Mouse (Mus musculus) right cerebral cortex, adult 2 months (tissue): ENCODE results near the gene Pde4d.

Experiments used
- DNase-seq, 2 experiments: peaks; one replicate each; pipeline ENCODE4 v3.0.0; 2021 to 2022; ENCODE audit warnings: low spot score in 2 of 2

The Pde4d gene

GRCm38 (mm10) chr13:109883636-109884035 is 1433.9 kb downstream of the Pde4d start:
- DNase-seq: peak in 1 of 2 experiments; percentile 14

GRCm38 (mm10) chr13:109884812-109885211 is 1435.1 kb downstream of the Pde4d start:
- DNase-seq: no peak

GRCm38 (mm10) chr13:109888293-109888692 is 1438.5 kb downstream of the Pde4d start:
- DNase-seq: no peak

GRCm38 (mm10) chr13:109891194-109891909 is 1441.6 kb downstream of the Pde4d start:
- DNase-seq: no peak

GRCm38 (mm10) chr13:109891910-109892265 is 1442.1 kb downstream of the Pde4d start:
- no peak for DNase-seq

- DNase-seq: no peak
These were observed 1450.0 kb downstream of the Pde4d start for GRCm38 (mm10) chr13:109899442-109900428.

- DNase-seq: no peak
These were observed 1452.1 kb downstream of the Pde4d start for GRCm38 (mm10) chr13:109901811-109902210.

GRCm38 (mm10) chr13:109902460-109902854 is 1452.7 kb downstream of the Pde4d start:
- DNase-seq: peak in 1 of 2 experiments; percentile 63

- DNase-seq: peak in 1 of 2 experiments; percentile 57
These were observed 1453.4 kb downstream of the Pde4d start for GRCm38 (mm10) chr13:109902855-109903763.

GRCm38 (mm10) chr13:109903764-109904510 is 1454.2 kb downstream of the Pde4d start:
- no peak for DNase-seq

GRCm38 (mm10) chr13:109906342-109906888 is 1456.7 kb downstream of the Pde4d start:
- DNase-seq: no peak

GRCm38 (mm10) chr13:109907634-109908033 is 1457.9 kb downstream of the Pde4d start:
- peak; percentile 81 to 84 for DNase-seq

- no peak for DNase-seq
These were observed 1458.6 kb downstream of the Pde4d start for GRCm38 (mm10) chr13:109908386-109908785.

- DNase-seq: no peak
These were observed 1459.4 kb downstream of the Pde4d start for GRCm38 (mm10) chr13:109909111-109909510.

GRCm38 (mm10) chr13:109910915-109911314 is 1461.2 kb downstream of the Pde4d start:
- DNase-seq: no peak

- DNase-seq: no peak
These were observed 1462.9 kb downstream of the Pde4d start for GRCm38 (mm10) chr13:109912635-109913034.

GRCm38 (mm10) chr13:109914246-109914645 is 1464.5 kb downstream of the Pde4d start:
- no peak for DNase-seq

GRCm38 (mm10) chr13:109914846-109915245 is 1465.1 kb downstream of the Pde4d start:
- DNase-seq: no peak

GRCm38 (mm10) chr13:109915501-109915900 is 1465.8 kb downstream of the Pde4d start:
- DNase-seq: no peak

- no peak for DNase-seq
These were observed 1466.2 kb downstream of the Pde4d start for GRCm38 (mm10) chr13:109915964-109916363.

- no peak for DNase-seq
These were observed 1467.8 kb downstream of the Pde4d start for GRCm38 (mm10) chr13:109917551-109917950.
